Mouse (Mus musculus): ENCODE results near the gene Srgap1. TPM values are rescaled to one million over a fixed set of nuclear protein-coding genes. Genes with fewer than 3 reads are reported as not detected.

The Srgap1 gene
- total RNA-seq, 4 experiments from 2014 or later, result 9.1 to 13.0 (median 10.6) TPM

DNA sequence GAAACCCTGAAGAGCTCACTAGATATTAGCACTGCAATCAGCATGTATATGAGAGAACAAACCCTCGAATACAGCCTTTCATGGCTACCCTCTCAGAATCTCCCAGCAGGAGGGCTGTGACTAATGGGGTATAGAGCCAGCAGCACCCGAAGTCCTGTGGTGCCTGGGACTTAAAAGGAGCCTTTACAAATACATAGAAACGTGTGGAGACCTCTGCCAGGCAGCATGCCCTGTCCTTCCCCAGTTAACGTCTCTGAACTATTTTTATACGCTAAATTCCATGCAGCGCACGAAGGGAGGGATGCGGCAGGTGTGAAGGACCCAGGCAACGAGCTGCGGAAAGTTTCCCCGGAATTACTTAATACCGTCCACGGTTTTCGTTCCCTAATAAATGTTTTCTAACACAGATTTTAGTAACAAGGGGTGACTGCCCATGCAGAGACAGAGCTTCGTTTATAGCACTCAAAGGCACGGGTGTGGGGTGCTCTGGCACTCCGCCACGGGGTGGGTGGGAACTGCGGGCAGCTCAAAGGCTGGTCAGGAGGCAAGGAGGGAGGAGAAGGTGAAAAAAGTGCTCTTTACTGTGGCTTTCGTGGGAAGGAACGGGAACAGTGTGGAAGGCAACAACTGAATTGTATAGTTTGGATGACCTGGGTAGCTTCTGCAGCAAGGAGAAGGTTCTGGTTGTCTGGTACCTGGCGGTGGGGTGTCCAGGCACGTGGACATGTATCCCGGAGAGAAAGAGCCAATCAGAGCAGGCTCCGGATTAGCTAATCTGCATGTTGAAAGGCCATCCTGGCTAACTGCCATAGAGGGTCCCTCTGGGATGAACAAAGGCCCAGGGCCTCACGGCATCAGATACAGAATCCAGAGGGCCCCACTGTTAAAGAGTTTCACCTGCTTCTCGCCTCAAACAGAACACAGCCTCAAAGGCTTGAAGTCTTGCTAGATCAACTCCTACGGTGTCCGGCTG, 216.5 kb downstream of the Srgap1 start:
- no peak for DNase-seq (ENCODE audit: low spot score in 2 of 2)

DNA sequence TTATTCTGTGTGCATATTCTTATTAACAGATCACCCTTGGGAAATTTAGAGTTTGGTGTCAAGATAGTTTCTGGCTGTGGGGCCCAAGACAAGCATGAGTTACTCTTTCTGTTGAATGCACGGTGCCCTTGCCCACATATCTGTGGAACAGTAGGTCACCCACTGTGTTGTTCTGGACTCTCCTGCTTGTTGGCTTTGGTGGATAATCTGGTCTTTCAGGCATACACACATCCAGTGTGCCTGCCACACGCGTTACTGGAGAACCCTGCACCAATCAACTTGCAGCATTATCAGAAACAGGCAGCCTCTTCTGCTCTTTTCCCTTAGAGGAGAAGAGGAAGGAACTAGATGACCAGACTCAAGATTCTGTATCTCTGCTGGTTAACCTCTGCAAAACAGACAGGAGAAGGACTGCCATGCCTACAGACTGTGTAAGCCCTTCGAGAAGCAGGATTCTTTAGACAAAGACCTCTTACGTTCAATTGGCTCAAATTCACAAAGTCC, 217.3 kb downstream of the Srgap1 start:
- no peak for DNase-seq (ENCODE audit: low spot score in 2 of 2)

DNA sequence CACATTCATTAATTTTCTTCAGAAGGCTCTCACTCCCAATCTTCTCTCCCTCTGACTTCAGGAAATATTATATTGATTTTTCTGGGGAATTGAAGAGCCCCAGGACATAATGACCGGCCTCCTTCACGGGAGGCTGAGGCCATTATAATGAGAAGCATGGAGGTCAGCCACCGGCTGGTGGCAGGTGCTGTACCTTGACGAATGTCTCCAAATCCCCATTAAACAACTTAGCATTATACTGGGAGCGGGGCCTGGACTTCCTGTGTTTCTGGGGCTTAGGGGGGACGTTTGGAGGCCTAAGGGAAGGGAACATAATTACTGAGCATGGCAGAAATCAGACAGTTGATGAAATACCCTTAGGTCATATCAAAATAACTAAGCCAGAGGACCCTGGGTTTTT, 218.1 kb downstream of the Srgap1 start:
- no peak for DNase-seq (ENCODE audit: low spot score in 2 of 2)

DNA sequence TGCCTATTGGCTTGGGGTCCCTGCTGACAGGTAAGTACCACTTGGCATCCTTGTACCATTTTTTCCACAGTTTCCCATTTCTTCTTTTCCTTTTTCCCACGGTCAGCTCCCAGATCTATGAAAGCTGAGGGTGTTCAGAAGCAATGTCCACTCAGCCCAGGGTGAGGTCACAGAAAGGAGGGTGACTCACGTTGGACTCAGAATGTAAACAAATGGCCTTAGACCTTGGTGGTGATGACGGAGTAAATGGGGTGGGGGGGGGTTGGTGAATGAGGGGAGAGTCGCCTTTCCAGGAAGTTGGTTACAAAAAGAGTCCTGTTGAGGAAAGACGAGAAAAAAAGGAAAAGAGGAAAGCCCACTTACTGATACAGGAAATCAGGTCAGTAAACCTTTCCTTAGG, 224.4 kb downstream of the Srgap1 start:
- DNase-seq (ENCODE audit: low spot score in 2 of 2), result no peak

DNA sequence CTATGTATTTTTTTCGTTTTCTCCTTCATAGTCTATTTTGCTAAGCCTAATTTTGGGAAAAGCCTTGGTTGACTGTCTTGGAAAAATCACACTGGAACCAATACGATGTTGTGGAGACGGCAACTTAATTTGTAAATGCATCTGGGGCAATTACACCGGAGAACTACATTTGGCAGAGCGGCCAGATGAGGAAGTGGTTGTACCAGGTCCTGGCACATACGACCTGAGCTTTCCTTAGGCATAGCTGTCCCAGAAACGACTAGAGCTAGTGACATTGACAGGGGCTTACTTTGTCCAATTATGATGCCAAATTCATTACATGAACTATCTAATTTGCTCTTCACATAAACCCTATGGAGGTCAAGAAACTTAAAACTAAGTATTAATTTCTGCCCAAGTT, 226.3 kb downstream of the Srgap1 start:
- no peak for DNase-seq (ENCODE audit: low spot score in 2 of 2)

DNA sequence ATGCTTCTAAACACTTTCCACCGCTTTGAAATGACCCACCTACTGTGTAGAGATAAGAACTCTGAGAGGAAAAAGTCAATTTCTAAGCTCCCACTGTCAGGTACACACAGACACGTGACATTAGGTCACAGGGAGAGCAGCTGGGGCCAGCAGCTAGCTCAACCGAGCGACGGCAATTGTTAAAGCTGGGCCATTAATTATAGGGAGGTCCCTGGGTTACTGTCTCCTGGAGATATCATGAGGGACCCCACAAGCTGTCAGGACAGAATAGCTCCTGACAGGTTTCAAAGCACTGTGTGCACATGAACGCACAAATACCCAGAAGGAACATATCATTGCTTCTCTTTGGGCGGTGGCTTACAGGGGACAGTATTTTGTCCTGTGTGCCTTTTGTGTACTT, 229.1 kb downstream of the Srgap1 start:
- no peak for DNase-seq (ENCODE audit: low spot score in 2 of 2)

DNA sequence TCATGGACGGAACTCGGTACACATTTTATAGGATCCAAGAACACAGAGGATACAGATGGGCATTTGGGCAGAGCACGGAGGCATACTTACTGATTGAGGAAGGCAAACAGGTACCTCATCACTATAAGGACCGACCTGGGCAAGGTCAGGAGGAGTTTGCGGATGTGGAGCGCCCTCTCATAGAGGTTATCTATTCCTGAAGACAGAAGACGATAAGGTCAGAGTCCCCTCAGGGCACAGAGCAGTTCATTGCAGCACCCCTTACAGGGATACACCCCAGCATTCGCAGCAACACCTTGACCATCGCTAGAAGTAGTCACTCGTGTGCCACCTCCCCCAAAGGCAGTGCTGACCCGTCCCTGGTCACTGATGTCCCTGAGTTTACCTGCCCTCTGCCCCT, 239.3 kb downstream of the Srgap1 start:
- no peak for DNase-seq (ENCODE audit: low spot score in 2 of 2)

DNA sequence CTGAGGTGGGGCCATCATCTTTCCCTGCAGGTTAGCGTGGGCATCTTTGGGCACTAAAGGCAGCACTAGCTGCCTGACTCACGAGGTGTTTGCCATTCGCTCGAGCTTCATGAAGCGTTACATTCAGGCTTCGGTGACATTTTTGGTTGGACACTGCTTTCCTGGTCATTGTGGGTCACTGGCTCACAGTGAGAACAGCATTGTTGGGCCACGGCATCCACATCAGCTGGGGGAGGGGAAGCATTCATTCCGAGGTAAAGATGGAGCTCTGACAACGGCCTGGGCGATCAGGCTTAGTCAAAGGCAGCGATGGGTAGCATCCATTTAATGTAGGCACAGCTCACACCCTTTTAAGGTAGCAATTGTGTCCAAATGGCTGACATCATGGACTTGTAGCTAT, 240.3 kb downstream of the Srgap1 start:
- DNase-seq (ENCODE audit: low spot score in 2 of 2), result no peak

DNA sequence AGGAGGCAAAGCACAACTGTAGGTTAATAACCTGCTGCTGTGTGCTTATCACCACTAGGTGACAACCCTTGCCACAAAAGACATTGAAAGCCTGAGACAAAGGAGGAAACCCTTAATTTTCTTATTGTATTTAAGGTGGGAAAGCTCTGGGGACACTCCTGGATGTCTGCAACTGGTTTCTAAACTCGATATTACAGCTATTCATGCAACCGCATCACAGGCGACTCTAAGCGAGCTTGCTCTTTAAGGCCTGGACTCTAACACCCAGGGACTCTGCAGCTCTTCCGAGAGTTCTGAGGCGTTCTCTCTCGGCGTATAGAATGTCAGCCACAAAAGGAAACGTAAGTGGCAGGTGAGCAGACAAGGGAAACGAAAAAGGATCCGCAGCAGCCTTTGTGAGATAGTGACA, 241.2 kb downstream of the Srgap1 start:
- no peak for DNase-seq (ENCODE audit: low spot score in 2 of 2)

DNA sequence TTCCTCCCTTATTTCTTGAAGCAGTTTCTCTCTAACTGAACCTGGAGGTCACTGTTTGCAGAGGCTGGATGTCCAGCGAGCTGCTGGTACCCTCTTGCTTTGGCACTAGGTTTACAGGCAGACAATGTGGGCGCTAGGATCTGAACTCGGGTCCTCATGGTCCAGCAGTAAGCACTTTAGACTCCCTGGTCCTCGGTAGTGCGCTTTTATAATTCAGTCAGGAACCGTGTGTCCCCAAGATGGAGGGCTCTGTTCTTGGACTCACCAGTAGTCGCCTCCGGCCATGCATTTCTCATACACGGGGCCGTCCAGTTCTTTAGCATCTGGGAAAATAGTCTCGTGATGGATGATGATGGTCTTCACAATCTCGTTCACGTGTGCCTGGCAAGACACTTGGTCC, 242.6 kb downstream of the Srgap1 start:
- no peak for DNase-seq (ENCODE audit: low spot score in 2 of 2)

DNA sequence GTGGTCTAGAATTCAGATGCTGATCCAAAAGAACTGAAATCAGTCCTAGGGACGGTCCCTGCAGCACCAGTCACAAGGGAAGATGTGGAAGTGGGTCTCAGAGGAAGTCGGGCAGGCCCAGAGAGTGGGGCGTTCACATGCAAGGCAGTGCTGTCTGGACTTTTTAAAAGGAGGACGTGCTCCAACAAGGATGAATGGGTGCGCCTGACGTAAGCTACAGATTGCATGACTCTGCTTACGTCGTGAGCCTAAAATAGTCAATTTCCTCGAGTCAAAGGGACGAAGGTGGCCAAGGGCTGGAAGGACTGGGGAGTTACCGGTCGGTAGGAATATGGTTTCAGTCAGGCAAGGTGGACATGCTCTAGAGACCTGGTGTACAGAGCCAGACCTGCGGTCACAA, 247.1 kb downstream of the Srgap1 start:
- no peak for DNase-seq (ENCODE audit: low spot score in 2 of 2)

DNA sequence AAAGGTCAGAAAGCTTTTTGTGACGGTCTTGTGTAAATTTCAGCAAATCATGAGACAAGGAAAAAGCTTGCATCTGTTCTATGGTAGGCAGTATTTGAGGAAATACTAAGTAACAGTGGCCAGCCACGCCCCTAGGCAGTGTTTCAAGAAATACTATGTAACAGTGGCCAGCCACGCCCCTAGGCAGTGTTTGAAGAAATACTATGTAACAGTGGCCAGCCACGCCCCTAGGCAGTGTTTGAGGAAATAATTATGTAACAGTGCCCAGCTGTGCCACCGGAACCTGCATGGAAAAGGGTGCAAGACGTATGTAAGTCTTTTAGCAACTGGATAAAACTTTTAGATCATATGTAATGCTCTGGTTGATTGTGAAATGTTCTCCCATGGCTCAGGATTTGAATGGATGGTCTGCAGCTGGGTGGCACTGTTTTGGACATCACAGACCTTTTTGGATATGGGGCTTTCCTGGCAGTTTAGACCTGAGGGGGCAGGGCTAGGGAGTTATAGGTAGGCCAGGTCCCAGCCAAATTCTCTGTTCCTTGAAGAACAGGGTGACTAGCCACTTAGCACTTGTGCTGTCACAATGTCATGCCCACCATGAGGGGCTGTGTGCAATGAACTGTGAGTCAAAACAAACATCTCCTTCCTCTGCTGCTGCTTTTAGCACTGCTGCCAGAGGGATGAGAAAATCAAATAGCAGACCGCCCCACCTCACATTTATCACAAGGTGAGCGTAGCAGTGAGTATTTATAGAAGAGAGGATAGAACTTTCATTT, 250.9 kb downstream of the Srgap1 start:
- no peak for DNase-seq (ENCODE audit: low spot score in 2 of 2)

DNA sequence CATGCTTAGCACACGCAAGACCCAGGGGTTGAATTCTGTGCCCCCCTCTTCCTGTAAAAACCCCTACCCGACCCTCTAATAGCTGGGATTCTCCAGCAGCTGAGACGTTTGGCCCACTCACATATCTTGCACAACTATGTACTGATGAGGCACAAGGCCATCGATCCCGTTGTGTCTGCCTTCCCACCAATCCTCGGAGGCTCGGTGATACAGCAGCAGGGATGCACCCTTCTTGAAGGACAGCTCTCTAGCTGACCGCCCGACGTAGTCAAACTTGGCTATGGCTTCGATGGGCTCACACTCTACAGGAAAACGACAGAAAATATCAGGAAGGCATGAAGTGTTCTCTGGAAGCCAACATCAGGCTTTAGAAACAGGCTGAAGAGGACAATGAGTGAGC, 252.6 kb downstream of the Srgap1 start:
- no peak for DNase-seq (ENCODE audit: low spot score in 2 of 2)

DNA sequence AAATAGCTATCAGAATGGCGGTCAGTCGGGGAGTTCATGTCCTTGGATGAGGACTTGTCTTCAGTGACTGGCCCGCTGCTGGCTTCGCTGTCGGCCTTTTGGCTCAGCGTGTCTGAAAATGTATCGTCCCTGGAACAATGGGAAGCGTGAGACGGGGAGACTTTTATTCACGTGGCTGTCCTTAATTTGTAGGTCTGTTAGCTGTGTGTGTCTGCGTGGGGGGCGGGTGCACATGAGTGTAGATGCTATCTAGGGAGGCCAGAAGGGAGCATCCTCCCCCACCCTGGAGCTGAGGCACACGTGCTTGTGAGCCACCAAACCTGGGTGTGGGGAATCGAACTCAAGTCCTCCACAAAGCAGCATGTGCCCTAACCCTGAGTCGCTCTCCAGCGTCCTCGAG, 254.5 kb downstream of the Srgap1 start:
- DNase-seq (ENCODE audit: low spot score in 2 of 2), result no peak

DNA sequence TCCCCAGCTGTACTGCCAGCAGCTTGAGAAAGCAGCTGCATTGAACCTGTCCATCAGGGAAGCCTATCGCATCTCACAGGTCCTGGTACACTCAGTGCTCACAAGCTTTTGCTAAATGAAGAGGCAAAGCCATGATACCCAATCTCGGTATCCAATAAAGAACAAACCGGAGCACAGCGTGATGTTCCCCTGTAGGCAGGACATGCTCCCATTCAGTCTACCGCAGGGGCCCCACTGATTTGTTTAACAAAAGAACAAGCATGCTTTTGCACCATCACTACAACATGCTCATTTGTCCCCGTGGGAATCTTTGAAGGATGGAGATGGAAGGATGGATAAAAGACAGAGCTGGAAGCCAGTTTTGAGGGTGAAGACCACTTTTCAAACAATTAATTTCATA, 257.0 kb downstream of the Srgap1 start:
- no peak for DNase-seq (ENCODE audit: low spot score in 2 of 2)

DNA sequence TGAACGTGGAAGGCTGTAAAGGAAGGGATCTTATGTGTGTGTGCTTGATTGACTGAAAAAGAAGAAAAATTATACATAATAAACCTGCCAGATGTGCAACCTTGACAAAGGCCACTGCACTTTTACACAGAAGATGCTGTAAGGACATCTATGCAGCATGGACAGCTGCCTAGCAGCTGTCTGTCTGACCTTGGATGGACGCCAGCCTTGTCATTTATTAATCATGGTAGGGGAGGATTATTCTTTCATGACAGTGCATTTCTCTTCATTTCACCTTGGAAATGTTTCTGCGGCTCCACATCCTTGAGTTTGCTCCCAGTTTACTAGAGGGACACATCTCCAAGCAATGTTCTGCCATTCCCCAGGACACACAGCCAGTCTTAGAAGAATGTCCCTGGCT, 258.6 kb downstream of the Srgap1 start:
- no peak for DNase-seq (ENCODE audit: low spot score in 2 of 2)

DNA sequence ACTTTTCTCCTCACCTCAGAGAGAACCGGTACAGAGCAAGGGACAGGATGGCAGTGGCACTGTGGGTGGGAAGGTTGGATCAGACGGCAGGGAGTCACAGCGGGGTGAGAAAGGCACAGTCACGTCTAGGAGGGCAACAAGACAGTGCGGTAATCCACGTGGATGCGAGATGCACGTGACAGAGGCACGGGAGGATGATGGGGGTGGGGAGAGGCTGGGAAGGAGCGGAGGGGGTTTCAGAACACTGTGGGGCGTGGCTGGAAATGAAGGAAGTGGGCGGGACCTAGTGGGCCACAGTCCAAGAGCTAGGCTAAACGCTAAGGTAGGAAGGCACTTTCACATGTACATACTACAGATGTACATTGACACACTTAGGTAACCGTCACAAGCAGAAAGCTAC, 266.0 kb downstream of the Srgap1 start:
- DNase-seq (ENCODE audit: low spot score in 2 of 2), result no peak

DNA sequence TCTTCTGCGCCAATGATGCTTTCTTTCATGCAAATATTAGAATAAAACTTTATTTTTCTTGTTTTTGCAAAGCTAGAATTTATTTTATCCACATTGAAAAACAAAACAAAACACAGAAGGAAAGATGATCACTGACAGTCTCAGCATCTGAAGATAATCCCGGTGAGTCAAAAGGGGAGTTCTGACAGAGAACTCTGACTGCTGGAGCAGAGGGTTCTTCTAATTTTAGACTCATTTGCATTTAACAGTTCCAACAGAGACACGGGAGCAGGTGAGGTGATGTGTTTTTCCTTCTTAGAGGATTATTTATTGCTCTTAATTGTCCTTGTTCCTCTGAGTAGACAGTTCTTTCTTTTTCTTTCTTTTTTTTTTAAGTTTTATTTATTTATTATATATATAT, 271.1 kb downstream of the Srgap1 start:
- no peak for DNase-seq (ENCODE audit: low spot score in 2 of 2)

DNA sequence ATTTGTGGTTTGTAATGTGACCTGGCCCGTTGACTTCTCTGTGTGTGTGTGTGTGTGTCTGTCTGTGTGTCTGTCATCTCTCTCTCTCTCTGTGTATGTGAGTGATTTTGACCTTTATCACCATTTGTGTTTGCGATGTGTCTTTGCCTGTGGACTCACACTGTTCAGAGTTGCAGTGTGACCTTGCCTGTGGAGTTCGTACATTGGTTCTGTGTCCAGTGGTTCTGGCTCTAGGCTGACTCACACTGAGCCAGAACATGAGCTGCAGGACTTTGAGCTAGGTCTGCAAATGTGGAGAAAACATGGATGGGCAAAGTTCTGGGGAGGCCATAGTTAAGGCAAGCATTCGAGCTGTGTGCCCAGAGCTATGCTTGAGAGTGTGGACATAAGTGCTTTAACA, 273.3 kb downstream of the Srgap1 start:
- DNase-seq (ENCODE audit: low spot score in 2 of 2), result no peak

DNA sequence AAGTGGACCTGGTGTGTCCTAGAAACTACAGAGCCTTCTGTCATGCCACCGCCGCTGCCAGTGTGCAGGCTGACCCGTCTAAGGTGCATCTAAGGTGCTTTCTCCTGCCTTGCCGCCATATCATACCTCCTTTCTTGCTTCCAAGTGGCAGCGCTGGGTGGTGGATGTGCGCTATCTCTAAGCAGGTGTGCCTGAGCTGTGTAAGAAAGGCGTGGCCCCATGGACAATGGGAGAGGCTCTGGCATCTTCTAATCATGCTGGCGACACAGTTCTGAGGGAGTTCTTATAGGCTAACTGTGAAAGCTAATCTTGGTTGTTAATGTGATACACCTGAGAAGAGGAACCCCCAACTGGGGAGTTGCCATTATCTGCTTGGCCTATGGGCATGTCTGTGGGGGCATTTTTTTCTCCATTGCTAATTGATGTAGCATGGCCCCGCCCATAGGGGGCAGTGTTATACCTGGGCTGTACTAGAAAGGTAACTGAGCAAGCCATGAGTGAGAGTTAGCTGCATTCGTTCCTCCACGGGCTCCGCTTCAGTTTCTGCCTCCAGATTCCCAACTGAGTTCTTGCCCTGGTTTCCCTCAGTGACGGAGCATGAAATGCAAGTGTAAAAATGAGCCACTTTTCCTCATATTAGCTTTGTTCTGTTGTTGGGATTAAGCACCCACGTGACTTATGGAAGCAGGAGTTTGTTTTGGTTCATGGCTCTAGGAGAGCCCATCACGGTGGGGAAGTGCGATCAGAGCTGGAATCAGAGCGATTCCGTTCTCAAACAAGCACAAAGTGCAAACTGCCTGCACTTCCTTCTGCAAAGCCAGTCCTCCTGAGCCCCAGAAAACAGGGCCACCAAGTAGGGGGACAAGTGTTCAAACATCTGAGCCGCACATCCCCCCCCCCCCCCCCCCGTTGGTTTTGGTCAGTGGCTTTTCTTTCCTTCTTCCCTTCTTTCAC, 276.2 kb downstream of the Srgap1 start:
- DNase-seq (ENCODE audit: low spot score in 2 of 2), result no peak

DNA sequence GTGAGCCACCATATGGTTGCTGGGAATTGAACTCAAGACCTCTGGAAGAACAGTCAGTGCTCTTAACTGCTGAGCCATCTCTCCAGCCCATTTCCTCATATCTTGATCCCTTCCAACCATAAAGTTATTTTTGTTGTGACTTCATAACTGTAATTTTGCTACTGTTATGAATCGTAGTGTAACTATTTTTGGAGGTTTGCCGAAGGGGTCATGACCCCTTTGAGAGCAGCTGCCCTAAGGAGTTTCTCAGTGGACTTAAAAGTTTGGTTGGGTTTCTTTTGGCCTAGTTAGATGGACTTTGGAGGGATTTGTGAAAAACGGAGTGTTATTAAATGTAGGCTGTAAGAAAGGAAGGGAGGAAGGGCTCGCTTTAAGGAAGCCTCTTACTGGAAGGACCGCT, 277.4 kb downstream of the Srgap1 start:
- DNase-seq (ENCODE audit: low spot score in 2 of 2), result no peak

All from layer of hippocampus, adult 8-10 months (tissue).